Mouse (Mus musculus) ES-E14 (cell line): ENCODE measurements around the gene Col4a3. TPM values are rescaled to one million over a fixed set of nuclear protein-coding genes. Genes with fewer than 3 reads are reported as not detected.

ENCODE experiments used
- DNase-seq: peaks from one replicate; pipeline ENCODE4 v3.0.0-alpha.2; 2013; ENCODE audit warnings: low read depth, low spot score
- H3K27ac ChIP-seq: 2 replicates; pipeline ENCODE4 v1.5.1; 2012; ENCODE audit warnings: low read depth, mild to moderate bottlenecking, low read length, moderate library complexity, mixed read lengths; ENCODE audit not compliant: poor library complexity, insufficient read depth, severe bottlenecking
- H3K36me3 ChIP-seq: 2 replicates; pipeline ENCODE4 v1.6.1; 2012; ENCODE audit warnings: mild to moderate bottlenecking, low read length, moderate library complexity, mixed read lengths; ENCODE audit not compliant: control insufficient read depth, poor library complexity, insufficient read depth, severe bottlenecking
- H3K4me1 ChIP-seq, 2 experiments: fragments of 150-350 bp in 1 of 2; sonication (generic) in 1 of 2; 2 replicates each; pipeline ENCODE4 v1.6.1; 2012; ENCODE audit warnings: low read length in 2 of 2, mild to moderate bottlenecking in 1 of 2, mixed read lengths in 1 of 2; ENCODE audit not compliant: control insufficient read depth in 2 of 2, insufficient read depth in 2 of 2, poor library complexity in 1 of 2
- H3K4me3 ChIP-seq, 2 experiments: fragments of 150-350 bp in 1 of 2; sonication (generic) in 1 of 2; 2 replicates each; pipeline ENCODE4 v1.5.1; 2012; ENCODE audit warnings: low read length in 2 of 2, low read depth in 1 of 2, mild to moderate bottlenecking in 1 of 2, mixed read lengths in 1 of 2; ENCODE audit not compliant: insufficient read depth in 1 of 2, poor library complexity in 1 of 2, severe bottlenecking in 1 of 2
- H3K9ac ChIP-seq: 2 replicates; pipeline ENCODE4 v1.6.1; 2012; ENCODE audit warnings: low read depth, mild to moderate bottlenecking, low read length, mixed read lengths; ENCODE audit not compliant: poor library complexity, insufficient read depth, severe bottlenecking
- H3K9me3 ChIP-seq: fragments of 150-350 bp; sonication (generic); 2 replicates; pipeline ENCODE4 v1.6.1; 2012; ENCODE audit warnings: low read depth, mild to moderate bottlenecking, low read length; ENCODE audit not compliant: control insufficient read depth, insufficient read depth
- CHD2 ChIP-seq: IDR thresholded peaks from 2 replicates; pipeline ENCODE4 v1.6.1; 2014; ENCODE audit warnings: mild to moderate bottlenecking, low read depth, low read length, inconsistent platforms
- HCFC1 ChIP-seq: IDR thresholded peaks from 2 replicates; pipeline ENCODE4 v1.6.1; 2012; ENCODE audit warnings: low read length, inconsistent platforms, borderline replicate concordance; ENCODE audit not compliant: insufficient read depth
- MAFK ChIP-seq: IDR thresholded peaks from 2 replicates; pipeline ENCODE4 v1.6.1; 2014; ENCODE audit warnings: mild to moderate bottlenecking, low read depth, low read length, inconsistent platforms; ENCODE audit not compliant: insufficient read depth
- ZC3H11A ChIP-seq: IDR thresholded peaks from 2 replicates; pipeline ENCODE4 v1.6.1; 2012; ENCODE audit warnings: low read depth, mild to moderate bottlenecking, inconsistent platforms, low read length, borderline replicate concordance
- ZNF384 ChIP-seq: IDR thresholded peaks from 2 replicates; pipeline ENCODE4 v1.6.1; 2012; ENCODE audit warnings: low read depth, low read length, inconsistent platforms
- in situ Hi-C, 2 experiments: fragments of 600-800 bp; cut with MboI; formaldehyde crosslinking; loops; one replicate each; pipeline ENCODE4 v1.15.1; 2025; ENCODE audit warnings: low sequenced_read_pairs in 2 of 2, inconsistent platforms in 1 of 2; ENCODE audit not compliant: unreplicated experiment in 2 of 2
- total RNA-seq: library from RNA; depleted of rRNA; stranded (reverse); fragments of 300-350 nt; gene quantifications from 2 replicates; pipeline ENCODE4 v1.2.3, GENCODE M21; 2012

Gene Col4a3
- total RNA-seq, 1 experiment: not detected

DNA sequence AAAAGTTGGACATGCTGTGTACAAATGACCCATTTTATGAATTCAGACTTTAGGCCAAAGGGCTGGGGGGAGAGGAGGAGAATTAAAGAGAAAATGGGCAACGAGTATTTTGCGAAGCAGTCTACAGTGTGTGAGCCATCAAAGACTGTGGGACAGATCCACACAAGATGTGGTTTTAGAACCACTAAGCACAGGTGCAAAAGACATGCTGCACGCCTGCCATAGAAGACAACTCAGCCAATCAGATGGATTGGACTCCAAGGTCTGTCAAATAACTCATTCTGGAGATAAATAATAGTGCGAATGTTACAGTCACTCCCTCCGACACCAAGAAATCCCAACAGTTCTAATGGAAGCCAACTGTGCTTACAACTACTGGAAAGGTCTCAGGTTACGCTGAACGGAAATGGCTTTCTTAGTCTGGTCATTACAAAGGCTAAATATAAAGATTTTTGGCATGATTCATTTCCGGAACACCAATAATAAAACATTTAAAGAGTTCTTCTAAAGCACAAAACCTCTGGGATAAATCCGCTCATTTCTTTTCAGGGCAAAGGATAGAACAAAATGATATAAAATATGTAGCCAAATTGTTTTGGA is 25.4 kb downstream of the Col4a3 start:
- in situ Hi-C loops: no loop called here
- TF ChIP-seq MAFK (no peak), ZNF384 (no peak), ZC3H11A (no peak), CHD2 (no peak), HCFC1 (no peak)
- no peaks in the 10 kb centered on the region for H3K36me3 ChIP-seq
- H3K4me1 ChIP-seq: no peaks in the 10 kb centered on the region
- no peak overlapping the region for H3K4me3 ChIP-seq
- H3K9me3 ChIP-seq: no peaks in the 10 kb centered on the region
- H3K27ac ChIP-seq: no peak overlapping the region
- H3K9ac ChIP-seq: no peak overlapping the region
- no peak for DNase-seq

DNA sequence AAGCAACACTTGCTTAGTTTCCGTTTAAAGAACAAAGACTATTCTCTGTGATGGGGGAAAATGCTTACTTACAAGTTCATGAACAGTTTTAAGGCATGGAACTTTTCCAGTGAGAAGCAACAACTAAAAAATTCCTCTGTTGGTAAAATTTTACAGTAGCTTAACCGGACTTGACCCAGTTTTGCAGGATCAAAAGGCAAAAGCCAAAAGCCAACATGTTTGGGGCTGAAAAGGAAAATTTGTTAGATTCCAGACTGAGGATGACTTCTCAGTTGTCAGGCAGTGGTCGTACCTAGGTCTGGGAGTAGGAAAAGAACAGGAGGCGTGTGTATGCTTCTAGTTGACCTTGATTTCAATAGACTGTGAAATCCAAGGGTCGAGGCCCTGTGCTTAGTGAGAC is 31.3 kb downstream of the Col4a3 start:
- Histone ChIP-seq H3K36me3 (no peaks in the 10 kb centered on the region), H3K9me3 (no peaks in the 10 kb centered on the region), H3K4me1 (no peaks in the 10 kb centered on the region), H3K27ac (no peak overlapping the region), H3K9ac (no peak overlapping the region), H3K4me3 (no peak overlapping the region)
- no peak for DNase-seq
- in situ Hi-C loops: no loop called here
- no peak for TF ChIP-seq CHD2
- TF ChIP-seq MAFK: no peak
- TF ChIP-seq ZNF384: no peak
- no peak for TF ChIP-seq ZC3H11A
- TF ChIP-seq HCFC1: no peak

DNA sequence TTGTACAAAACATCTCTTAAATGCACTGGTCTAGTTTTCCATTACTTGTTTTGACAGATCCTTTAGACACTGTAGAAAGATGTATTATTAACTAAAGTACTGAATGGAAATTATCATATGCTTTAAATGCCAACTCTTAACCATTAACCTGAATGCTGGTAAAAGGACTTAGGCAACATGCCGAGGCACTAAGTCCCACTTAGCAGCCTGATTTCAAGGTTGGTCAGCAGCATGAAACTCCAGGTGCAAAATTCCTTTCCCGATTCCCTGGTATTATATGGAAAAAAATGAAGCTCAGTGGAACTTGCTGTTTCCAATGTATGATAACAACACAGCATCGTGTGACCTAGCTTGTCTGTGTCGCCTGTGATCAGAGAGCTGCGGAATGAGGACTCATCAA is 31.9 kb downstream of the Col4a3 start:
- Histone ChIP-seq H3K9ac (no peak overlapping the region), H3K36me3 (no peaks in the 10 kb centered on the region), H3K27ac (no peak overlapping the region), H3K4me3 (no peak overlapping the region), H3K9me3 (no peaks in the 10 kb centered on the region), H3K4me1 (no peaks in the 10 kb centered on the region)
- DNase-seq: no peak
- no peak for TF ChIP-seq HCFC1
- in situ Hi-C loops: no loop called here

DNA sequence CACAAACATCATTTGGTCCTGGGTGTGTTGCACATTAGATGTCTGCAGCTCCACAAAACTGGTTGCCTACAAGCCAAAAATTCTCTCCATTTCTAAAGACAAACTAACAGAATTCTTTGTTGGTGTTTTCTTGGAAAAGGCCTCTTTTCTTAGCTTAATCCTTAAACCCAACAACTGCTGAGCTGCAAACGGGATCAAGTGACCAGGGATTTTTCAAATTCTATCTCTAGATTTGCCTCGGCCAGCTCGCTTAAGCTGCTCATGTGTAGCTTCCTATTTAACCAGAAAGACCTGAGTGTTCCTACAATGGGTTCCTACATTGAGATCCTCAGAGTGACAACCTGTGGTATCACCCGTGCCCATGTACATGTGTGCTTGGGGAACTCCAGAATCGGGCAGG is 33.3 kb downstream of the Col4a3 start:
- no peak overlapping the region for H3K27ac ChIP-seq
- no peak overlapping the region for H3K9ac ChIP-seq
- no peak overlapping the region for H3K4me3 ChIP-seq
- H3K36me3 ChIP-seq: no peaks in the 10 kb centered on the region
- no peak for DNase-seq
- in situ Hi-C loops: no loop called here
- TF ChIP-seq CHD2 (no peak), ZNF384 (no peak), ZC3H11A (no peak), MAFK (no peak), HCFC1 (no peak)
- no peaks in the 10 kb centered on the region for H3K4me1 ChIP-seq
- H3K9me3 ChIP-seq: no peaks in the 10 kb centered on the region

DNA sequence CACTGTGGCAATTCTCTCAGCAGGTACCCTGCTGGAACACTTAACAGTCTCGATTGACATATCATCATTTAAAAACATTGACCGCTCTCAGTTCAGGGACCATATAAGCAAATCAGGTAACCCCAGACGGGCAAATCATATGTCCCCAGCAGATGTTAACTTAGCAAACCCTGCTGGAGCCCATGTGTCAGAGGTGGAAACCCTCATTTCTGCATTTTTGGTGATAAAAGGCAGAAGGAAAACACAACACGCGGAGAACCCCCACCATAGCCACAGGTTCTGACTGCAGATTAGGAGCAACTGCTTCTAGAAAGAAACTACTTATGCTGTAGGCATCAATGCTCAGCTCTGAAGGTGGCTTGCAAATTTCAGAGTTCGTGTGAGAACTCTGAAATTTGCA is 38.2 kb downstream of the Col4a3 start:
- Histone ChIP-seq H3K4me1 (no peaks in the 10 kb centered on the region), H3K4me3 (no peak overlapping the region), H3K9me3 (no peaks in the 10 kb centered on the region), H3K27ac (no peak overlapping the region), H3K36me3 (no peaks in the 10 kb centered on the region), H3K9ac (no peak overlapping the region)
- in situ Hi-C loops: no loop called here
- TF ChIP-seq ZC3H11A (no peak), ZNF384 (no peak), MAFK (no peak), CHD2 (no peak), HCFC1 (no peak)
- DNase-seq: no peak
